Mouse (Mus musculus) forelimb bud, embryonic 11.5 days (tissue): ENCODE results near the gene Slc26a3.
A peak's percentile ranks its signal among the peaks of the same experiment; 100 is the strongest.
"Not testable (repeated sequence)": the region's sequence is repeated elsewhere in the genome, so short reads cannot be mapped to it uniquely, and the experiment has no call there.

Experiments used
- DNase-seq: peaks from one replicate; pipeline ENCODE4 v3.0.0-alpha.2; 2012; ENCODE audit warnings: low read depth, low spot score

Gene Slc26a3

DNA sequence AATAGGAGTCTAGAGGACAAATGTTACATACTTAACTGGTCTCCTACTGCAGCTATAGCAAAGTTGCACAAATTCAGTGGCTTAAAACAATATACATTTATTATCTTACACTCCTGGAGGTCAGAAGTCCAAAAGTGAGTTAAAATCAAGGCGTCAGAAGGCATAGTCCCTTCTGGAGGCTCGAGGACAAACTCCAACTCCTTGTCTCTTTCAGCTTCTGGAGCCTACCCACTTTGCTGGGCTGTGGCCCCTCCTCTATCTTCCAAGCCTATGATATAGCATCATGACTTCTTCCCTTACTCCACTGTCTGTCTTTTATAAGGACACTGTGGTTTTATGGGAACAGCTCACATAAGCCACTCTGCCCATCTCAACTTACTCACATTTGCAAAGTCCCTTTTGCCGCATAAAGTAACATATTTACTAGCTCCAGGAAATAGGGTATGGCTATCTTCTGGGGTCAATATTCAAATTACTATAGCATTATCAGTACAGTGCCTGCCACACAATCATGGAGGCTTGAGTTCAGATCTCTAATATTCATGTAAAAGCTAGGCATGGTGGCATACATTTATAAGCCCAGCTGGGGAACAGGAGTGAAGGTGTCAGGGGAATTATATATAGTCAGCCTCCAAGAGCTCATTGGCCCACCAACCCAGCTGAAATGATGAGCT is 31.4 kb downstream of the Slc26a3 start:
- DNase-seq = no peak

DNA sequence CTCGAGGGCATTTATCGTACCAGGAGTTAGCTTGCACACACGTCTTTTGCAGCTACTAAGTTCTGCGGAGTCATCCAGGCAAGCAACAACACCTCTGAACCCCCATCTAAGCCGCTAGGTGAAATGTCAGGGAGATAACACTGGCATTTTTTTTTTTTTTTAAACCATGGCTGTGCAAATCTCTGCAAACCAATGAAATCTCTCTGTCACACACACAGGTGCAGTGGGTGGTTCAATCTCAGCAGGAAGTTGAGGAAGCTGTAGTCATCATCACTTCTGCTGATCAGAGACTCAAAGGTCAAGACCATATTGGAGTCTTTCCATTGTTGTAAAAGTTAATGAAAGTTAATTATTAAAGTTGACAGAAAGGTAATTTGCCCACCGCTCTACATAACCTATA is 47.1 kb downstream of the Slc26a3 start:
- DNase-seq = no peak

DNA sequence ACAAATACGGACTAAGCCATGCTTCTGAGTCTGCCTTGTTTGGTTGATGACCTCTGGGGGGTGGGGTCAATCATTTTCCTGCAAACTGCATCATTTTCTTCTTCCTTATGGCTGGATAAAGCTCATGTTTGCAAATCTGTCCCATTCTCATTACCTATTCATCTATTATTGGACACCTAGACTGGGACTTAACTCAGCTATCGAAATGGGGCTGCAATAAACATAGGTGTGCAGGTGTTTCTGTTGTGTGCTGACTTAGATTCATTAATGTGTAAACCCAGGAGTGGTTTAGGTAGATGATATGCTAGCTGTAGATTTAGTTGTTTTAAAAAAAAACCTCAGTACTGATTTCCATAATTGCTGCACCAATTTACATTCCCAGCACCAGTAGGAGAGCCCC is 48.9 kb downstream of the Slc26a3 start:
- DNase-seq = no peak

DNA sequence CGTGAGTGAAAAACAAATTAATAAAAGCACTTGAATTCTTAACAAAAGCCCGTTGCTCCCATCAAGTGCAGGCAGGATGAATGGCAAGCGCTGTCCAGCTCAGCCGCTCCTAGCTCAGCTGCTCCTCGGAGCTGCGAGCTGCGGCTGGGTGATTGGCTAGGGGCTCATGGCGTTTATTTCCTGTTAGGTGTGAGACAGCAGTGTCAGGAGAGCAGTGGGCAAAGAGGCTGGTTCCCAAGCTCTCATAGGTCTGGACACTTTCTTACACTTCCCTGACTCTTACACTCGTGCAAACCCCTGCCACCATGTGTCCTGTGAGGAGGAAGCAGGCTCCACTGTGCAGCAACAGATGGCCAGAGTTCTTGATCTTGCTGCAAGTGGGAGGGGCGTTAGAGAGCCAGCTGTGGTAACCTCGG is 53.5 kb downstream of the Slc26a3 start:
- DNase-seq = peak; percentile 79

DNA sequence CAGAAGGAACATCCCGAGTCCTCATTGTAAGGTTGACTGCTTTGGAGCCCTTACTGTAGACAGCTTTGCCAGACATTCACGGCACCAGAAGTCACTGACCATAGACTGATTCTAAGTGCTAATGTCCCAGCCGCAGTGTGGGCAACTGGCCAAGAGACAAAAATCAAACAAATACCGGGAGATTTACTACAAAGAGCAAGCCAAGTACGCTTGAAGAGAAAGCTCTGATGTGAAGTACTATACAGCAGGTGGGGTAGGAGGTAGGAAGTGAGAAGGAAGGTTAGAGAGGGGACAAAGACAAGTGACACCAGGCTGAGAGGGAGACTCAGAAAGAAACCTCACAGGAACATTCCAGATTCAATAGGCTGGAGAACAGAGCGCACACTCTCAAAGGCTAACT is 54.2 kb downstream of the Slc26a3 start:
- DNase-seq = no peak

DNA sequence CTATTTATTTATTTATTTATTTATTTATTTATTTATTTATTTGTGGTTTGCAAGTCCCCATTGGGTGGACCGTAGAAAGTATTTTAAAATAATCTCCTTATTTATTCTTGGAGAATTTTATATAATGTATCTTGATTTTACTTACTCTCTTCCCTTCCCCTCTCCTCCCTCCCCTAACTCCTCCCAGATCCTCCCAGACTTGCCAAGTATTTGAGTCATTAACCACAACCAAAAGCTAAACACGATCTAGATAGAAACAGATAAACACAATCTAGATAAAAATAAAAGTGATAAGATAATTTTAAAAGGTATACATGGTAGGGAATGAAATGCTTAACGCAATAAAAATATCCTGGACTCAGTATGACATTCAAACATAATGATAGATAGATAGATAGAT is 58.7 kb downstream of the Slc26a3 start:
- no peak for DNase-seq

DNA sequence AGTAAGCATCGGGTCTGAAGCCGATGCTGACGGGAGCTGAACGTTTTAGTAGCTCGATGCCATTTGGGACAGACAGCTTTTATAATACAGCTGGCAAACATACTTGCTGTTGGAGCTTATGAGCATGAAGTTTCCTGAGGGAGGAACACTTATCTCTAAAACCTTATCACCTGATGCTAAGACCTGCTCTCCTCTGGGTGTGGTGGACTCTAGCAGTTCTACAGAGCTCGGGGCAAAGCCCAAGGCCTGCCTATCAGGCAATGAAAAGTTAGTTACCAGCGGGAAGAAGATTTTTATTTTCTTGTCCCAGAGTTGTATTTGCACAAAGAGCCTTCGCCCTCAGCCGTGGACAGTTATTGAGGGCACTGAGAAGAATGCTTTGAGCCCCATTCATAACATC is 65.6 kb downstream of the Slc26a3 start:
- DNase-seq = no peak

DNA sequence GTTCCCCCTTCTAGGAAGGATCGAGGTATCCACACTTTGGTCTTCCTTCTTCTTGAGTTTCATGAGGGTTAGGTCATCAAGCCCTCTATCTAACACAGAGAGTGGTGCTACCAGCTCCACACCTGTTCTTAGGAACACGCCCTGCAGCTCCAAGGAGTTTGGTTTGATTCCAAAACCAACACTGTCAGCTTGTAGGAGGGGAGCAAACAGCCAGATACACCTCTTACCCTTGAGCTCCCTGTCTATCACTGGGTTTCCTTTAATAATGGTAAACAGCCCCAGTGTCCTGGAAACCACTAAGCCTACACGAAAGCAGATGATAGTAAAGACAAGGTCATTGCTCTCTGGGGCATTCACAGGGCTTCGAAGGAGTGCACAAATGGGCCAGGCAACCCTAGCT is 67.8 kb downstream of the Slc26a3 start:
- no peak for DNase-seq

DNA sequence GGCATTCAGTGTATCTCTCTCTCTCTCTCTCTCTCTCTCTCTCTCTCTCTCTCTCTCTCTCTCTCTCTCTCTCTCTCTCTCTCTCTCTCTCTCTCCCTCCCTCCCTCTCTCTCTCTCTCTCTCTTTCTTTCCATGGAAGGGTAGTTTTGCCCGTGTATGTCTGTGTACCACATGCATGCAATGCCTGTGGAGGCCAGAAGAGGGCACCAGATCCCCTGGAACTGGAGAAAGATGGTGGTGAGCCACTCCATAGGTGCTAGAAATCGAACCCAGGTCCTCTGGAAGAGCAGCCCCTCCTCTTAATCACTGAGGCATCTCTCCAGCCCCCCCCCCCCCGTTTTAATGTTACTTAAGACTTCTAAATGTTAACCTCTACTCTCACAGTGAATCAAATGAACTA is 69.6 kb downstream of the Slc26a3 start:
- not testable (repeated sequence) for DNase-seq

DNA sequence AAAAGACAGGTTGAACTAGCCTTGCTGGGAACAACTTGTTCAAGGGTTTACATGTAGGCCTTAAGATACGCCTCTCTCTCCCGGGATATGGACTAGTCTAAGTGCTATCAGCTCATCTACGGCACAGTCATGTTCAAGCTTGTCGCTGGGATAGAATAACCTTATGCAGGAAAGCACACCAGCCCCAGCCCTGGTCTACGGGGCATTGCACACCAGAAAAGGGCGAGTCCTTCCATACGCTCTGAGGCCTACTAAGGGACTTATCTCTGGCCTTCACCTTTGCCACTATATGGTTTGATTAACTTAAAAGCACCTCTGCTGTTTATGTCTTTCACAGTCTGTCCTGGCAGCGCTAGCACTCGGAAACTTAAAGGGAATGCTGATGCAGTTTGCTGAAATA is 70.7 kb downstream of the Slc26a3 start:
- DNase-seq = no peak

DNA sequence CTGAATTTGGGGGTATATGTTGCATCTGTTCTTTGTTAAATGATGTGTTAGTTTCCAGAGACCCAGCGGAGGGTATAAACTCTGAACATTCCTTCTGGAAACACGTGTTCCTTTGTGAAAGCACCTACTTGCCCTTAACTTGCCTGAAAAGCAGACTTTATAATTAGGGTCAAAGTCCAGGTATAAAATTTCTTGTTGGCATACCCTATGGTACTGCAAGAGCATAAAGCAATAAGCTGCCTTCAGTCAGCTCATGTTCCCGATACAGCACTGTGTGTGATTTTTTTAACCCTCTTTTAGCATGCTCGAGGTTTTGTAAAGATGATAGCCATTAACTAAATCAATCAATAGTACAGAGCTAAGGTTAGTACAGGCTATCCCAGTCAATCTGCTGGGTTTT is 71.9 kb downstream of the Slc26a3 start:
- peak; percentile 17 for DNase-seq

DNA sequence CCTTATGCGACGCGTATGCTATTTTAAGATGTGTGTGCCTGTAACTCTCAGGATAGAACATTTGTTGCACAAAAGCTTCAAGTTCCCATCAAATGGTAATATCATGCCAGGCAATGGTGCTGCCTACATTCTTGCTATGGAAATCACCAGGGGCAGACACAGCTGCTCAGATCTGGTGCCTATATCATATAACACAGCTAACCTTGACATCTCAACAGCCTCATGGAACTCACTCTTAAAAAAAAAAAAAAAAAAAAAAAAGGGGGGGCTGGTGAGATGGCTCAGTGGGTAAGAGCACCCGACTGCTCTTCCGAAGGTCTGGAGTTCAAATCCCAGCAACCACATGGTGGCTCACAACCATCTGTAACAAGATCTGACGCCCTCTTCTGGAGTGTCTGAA is 87.5 kb downstream of the Slc26a3 start:
- not testable (repeated sequence) for DNase-seq

DNA sequence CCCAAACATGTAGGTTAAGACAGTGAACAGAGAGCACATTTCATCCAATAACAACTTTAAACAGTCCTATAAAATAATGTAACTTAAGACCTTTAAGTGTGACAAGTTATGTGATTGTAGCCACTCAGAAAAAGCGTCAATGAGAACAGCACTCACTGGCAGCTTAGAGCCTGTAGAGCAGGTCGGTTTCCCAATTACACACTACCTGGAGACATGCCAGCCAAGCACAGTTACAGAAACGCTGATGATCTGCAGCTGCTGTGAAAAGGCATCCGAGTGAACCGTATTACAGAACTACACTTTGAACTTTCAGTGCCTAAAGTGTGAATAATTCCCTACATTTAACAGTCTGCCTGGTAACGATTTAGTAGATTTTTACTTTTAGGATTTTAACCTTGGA is 95.8 kb downstream of the Slc26a3 start:
- no peak for DNase-seq

DNA sequence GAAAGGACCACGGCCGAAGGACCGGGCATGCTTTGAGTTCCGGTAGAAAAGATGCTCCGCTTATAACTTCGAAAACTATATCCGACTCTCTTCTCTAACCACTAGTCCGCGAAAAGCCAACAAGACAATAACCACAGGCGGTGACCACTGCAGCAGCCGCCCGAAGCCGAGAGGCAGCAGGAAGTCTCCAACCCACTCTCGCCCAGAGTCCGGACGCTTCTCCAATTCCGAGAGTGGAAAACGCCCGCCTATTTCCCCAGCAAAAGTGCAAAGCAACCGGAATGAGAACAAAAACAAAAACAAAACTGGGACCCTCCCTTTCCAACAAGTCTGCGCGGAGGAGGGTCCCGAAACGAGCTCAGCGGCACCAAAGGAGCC is 108.3 kb downstream of the Slc26a3 start:
- peak; percentile 20 for DNase-seq

DNA sequence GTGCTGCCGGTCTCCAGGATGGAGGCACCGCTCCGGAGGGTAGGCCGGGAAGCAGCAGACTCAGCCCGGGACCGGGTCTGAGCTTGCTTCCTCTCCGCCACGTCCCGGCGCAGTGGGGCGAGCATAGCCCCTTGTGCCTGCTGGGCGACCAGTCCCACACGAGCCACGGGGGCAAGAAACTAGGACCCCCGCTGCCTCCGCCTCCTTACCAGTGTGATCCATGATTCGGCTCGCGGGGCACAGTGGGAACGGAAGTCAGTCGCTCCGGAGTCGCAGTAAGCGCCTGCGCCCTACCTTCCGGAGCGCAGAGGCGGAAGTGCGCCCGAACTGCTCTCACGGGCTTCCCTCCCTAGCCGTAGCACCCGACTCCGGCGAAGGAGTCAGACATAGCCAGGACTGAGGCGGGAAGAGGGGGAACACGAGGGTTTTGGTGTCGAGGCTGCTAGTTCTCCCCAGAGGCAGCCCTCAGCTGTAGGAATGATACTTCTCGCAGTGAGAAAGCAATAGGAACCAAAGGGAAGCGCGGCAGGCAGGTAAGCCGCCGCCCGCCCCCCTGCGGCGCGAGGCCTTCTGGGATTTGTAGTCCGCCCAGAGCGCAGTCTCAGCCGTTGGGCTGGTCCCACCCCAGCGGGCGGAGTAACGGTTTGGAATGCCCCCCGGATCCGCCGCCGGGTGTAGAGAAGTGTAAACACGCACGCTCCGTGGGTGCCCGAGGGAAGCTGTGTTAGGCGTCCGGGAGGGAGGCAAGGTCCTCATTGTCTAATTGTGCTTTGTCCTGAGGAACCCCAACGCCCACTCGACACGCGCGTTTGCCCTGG is 108.9 kb downstream of the Slc26a3 start, which contains the start of gene Cbll1:
Gene Cbll1 (minus strand): TSS at position 303 of the 818 bp plus-strand sequence.
- DNase-seq = peak; percentile 93

DNA sequence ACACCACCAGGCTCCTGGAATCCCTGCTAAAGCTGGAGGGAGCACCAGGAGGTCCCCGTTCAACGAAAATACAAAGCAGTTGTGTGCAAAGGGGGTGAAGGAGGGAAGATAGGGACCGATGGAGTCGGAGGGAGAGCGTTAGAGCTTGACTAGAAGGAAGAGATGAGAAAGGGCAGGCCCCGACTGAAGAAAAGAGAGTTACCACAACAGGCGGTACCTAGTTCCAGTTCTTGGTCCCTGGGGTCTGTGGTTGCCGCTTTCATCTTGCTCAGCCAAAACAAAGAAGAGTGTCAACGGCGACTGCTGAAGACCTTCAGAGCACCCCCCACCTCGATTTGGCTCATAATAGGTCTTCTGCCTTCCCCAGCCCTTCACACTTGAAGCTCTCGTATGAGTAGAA is 109.5 kb downstream of the Slc26a3 start:
- DNase-seq = no peak

DNA sequence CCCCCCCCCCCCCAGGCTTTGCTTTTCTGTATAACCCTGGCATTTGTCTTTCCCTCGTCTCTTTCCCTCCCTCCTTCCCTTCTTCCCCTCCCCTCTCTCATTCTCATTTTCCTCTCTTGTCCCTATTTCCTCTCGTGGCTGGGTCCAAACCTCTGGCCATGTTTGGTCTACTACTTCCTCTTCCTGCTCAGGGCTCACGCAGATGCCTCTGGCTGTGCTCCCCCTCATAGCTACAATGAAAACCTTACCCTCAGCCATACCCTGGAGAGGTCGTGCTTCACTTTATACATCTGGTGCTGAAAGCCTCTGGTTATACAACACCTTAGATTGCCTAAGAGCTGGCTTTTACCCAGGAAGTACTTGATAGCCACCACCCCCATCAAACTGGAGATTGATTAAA is 110.6 kb downstream of the Slc26a3 start:
- DNase-seq = no peak

DNA sequence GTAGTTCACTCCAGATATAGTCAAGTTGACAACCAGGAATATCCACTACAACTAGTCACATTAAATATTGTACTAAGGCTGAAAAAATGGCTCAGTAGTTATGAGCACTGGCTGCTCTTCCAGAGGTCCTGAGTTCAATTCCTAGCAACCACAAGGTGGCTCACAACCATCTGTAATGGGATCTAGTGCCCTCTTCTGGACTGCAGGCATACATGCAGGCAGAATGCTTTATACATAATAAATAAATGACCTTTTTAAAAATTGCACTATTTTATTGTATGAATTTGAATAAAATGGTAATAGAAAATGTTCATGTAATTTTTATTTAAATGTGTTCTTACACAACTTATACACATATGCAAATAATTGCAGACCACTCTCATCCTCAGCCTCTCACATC is 112.5 kb downstream of the Slc26a3 start:
- no peak for DNase-seq

DNA sequence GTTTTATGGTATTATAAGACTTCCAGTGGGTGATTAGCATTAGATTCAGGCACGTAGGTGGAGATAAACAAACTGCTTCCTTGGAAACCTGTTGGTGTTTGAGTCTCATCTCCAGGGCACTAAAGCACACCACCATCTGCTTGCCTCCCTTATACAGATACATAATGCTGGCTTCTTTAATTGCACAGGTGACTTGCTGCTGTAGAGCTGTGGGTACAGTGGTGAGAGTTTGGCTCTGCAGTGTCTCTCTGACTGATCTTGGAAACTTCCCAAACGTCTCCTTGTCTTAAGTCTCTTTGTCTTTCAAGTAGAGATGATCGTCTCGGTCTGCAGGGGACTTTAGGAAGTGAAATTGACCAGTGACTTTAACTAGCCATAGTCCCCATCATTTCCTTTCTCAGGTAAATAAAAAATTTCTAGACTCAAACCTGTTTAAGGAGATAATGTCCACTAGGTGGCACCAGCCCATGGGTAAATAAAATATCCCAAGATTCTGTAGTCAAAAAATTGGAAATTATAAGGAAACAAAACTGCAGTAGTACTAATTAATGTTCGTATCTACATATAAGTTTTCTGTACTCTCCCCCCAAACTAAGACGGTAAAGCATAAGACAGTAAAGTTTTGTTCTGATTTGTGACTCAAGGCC is 117.2 kb downstream of the Slc26a3 start:
- peak; percentile 35 for DNase-seq

DNA sequence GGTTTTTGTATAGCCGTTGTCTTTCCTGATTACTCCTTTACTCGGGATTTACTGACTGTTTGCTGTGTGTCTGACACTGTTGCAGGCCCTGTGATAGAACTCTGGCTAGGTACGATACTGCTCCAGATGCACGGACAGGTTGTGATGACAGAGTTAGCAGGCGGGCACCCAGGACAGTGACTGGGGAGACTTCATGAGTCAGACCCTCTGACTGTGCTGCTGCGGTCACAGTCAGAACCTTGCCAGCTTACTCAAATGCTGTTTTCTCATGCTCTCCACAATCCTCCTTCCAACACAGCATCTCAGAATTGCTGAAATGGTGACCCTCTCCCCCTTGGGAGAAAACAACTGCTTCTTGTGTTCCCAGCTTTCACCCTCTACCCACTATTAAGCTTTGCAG is 117.8 kb downstream of the Slc26a3 start:
- no peak for DNase-seq

DNA sequence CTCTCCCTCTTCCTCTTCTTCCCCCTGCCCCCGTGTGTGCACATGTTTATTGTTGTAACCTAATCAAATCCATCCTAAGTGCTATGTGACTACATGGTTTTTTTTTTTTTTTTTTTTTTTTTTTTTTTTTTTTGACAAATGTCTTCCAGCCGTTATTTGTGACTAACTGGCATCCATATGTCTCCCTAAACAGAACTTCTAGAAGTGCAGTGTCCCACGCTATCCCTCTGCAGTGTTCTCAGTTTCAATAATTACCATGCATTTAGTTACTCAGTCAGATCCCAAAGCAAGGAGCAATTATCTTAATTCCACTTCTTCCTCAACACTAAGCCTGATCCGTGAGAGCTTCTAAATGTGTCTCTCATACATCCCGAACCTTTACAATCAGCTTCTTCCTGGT is 120.5 kb downstream of the Slc26a3 start:
- no peak for DNase-seq

DNA sequence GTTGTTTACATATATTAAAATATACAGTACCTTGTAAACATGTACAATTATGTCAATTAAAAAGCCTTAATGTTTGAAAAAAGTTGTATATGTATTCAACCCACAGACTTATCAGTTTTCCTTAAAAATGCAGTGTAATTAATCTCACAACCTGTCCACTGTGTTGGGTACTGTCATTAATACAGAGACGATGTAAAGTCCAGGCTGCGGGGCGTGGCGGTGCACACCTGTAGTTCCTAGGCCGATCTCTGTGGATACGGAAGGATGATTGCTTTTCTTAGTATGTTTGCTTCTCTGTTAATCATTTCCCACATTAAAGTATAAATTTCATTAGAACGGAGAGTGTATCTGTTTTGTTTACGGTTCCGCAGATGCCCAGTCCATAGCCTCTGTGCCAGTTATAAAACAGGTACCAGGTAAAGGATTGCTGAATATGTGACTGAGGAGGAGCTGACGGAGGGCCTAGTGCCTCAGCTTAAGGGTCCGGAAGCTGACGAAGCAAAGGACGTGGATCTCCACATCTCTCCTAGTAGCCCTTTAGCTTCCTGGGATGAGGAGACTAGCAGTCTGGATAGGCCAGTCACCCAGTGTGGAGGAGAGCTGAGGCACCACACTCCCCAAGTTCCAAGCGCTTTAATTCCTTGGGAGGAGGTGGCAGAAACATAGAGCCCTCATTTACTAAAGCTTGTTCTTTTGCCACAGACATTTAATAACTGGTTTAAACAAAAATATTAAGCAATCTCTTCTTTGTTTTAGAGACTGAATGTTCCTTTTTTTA is 122.2 kb downstream of the Slc26a3 start:
- no peak for DNase-seq
